Mouse (Mus musculus) kidney, adult 18-20 months (tissue): ENCODE results near the gene Nt5c.
A peak's percentile ranks its signal among the peaks of the same experiment; 100 is the strongest.
"Not testable (repeated sequence)": the region's sequence is repeated elsewhere in the genome, so short reads cannot be mapped to it uniquely, and the experiment has no call there.

Source experiments
- DNase-seq: peaks from one replicate; pipeline ENCODE4 v3.0.0; 2021

The Nt5c gene

GRCm38 (mm10) chr11:115509773-115510506 lies 18.3 kb upstream of the Nt5c start:
- no peak for DNase-seq

GRCm38 (mm10) chr11:115508061-115508460 lies 16.4 kb upstream of the Nt5c start:
- DNase-seq = no peak

- DNase-seq = no peak
Observed at GRCm38 (mm10) chr11:115506586-115506985, 14.9 kb upstream of the Nt5c start.

GRCm38 (mm10) chr11:115502636-115503035 lies 11.0 kb upstream of the Nt5c start:
- DNase-seq = no peak

- DNase-seq = not testable (repeated sequence)
Observed at GRCm38 (mm10) chr11:115496559-115496958, 4.9 kb upstream of the Nt5c start.

GRCm38 (mm10) chr11:115492387-115492786 lies 725 bp upstream of the Nt5c start:
- DNase-seq = no peak

- no peak for DNase-seq
Observed at GRCm38 (mm10) chr11:115490441-115491355, 964 bp downstream of the Nt5c start.

- DNase-seq = no peak
Observed at GRCm38 (mm10) chr11:115488551-115489104, 3.0 kb downstream of the Nt5c start.

- no peak for DNase-seq
Observed at GRCm38 (mm10) chr11:115485155-115485554, 6.5 kb downstream of the Nt5c start.

- peak; percentile 81 for DNase-seq
Observed at GRCm38 (mm10) chr11:115483726-115484125, 7.9 kb downstream of the Nt5c start.

- no peak for DNase-seq
Observed at GRCm38 (mm10) chr11:115483278-115483677, 8.4 kb downstream of the Nt5c start.

- no peak for DNase-seq
Observed at GRCm38 (mm10) chr11:115481553-115482259, 10.0 kb downstream of the Nt5c start.

- DNase-seq = no peak
Observed at GRCm38 (mm10) chr11:115478296-115478938, 13.2 kb downstream of the Nt5c start.

- DNase-seq = not testable (repeated sequence)
Observed at GRCm38 (mm10) chr11:115477388-115477787, 14.3 kb downstream of the Nt5c start.

GRCm38 (mm10) chr11:115476630-115477029 lies 15.0 kb downstream of the Nt5c start:
- not testable (repeated sequence) for DNase-seq

- DNase-seq = no peak
Observed at GRCm38 (mm10) chr11:115475758-115476237, 15.9 kb downstream of the Nt5c start.

- peak; percentile 97 for DNase-seq
Observed at GRCm38 (mm10) chr11:115475025-115475757, 16.5 kb downstream of the Nt5c start, which contains the start of gene Armc7. Gene Armc7 (plus strand): TSS chr11:115475667.

- peak; percentile 98 for DNase-seq
Observed at GRCm38 (mm10) chr11:115473626-115474275, 17.9 kb downstream of the Nt5c start.

- DNase-seq = no peak
Observed at GRCm38 (mm10) chr11:115472183-115472582, 19.5 kb downstream of the Nt5c start.

- DNase-seq = no peak
Observed at GRCm38 (mm10) chr11:115467217-115467618, 24.4 kb downstream of the Nt5c start.

GRCm38 (mm10) chr11:115464851-115465250 lies 26.8 kb downstream of the Nt5c start:
- no peak for DNase-seq
